Mouse (Mus musculus) forebrain, embryonic 12.5 days (tissue): ENCODE results near the gene Btn1a1. TPM values are rescaled to one million over a fixed set of nuclear protein-coding genes. Genes with fewer than 3 reads are reported as not detected.
A peak's percentile ranks its signal among the peaks of the same experiment; 100 is the strongest.

Experiments
- ATAC-seq: fragments of 200-750 bp; cut with Nextera tagmentation; 2 replicates; pipeline ENCODE4 v1.8.0; 2017; ENCODE audit warnings: moderate TSS enrichment; ENCODE audit not compliant: low FRiP score
- H3K27ac ChIP-seq: fragments of 300-500 bp; sonication (generic); 2 replicates; pipeline ENCODE4 v1.5.1; 2016; ENCODE audit warnings: mild to moderate bottlenecking
- H3K27me3 ChIP-seq: fragments of 300-500 bp; sonication (generic); 2 replicates; pipeline ENCODE4 v1.6.1; 2016; ENCODE audit warnings: mild to moderate bottlenecking
- H3K36me3 ChIP-seq: fragments of 300-500 bp; sonication (generic); replicated peaks from 2 replicates; pipeline ENCODE4 v1.6.1; 2016; ENCODE audit warnings: mild to moderate bottlenecking
- H3K4me1 ChIP-seq: fragments of 300-500 bp; sonication (generic); 2 replicates; pipeline ENCODE4 v1.6.1; 2016
- H3K4me2 ChIP-seq: fragments of 300-500 bp; sonication (generic); 2 replicates; pipeline ENCODE4 v1.6.1; 2016; ENCODE audit warnings: mild to moderate bottlenecking, moderate library complexity
- H3K4me3 ChIP-seq: fragments of 300-500 bp; sonication (generic); replicated peaks from 2 replicates; pipeline ENCODE4 v1.5.1; 2016; ENCODE audit warnings: mild to moderate bottlenecking
- H3K9ac ChIP-seq: fragments of 300-500 bp; sonication (generic); 2 replicates; pipeline ENCODE4 v1.6.1; 2016; ENCODE audit warnings: mild to moderate bottlenecking
- H3K9me3 ChIP-seq: fragments of 300-500 bp; sonication (generic); 2 replicates; pipeline ENCODE4 v1.6.1; 2016
- WGBS: fragments of 180-500 bp; shearing (Covaris S2); methylation state at CpG from one replicate; pipeline ENCODE4 v1.1.7; 2016; 5-methylcytosine and 5-hydroxymethylcytosine counted together
- polyA plus RNA-seq: library from polyadenylated mRNA; unstranded; fragments of >200 nt; fragmentation: Nextera tagmentation; extraction: Ambion mirVana; gene quantifications from 2 replicates; pipeline ENCODE4 v1.2.1, GENCODE M21; 2016

Btn1a1 gene
- polyA plus RNA-seq, 1 experiment from 2014 or later = 0.18 TPM

DNA sequence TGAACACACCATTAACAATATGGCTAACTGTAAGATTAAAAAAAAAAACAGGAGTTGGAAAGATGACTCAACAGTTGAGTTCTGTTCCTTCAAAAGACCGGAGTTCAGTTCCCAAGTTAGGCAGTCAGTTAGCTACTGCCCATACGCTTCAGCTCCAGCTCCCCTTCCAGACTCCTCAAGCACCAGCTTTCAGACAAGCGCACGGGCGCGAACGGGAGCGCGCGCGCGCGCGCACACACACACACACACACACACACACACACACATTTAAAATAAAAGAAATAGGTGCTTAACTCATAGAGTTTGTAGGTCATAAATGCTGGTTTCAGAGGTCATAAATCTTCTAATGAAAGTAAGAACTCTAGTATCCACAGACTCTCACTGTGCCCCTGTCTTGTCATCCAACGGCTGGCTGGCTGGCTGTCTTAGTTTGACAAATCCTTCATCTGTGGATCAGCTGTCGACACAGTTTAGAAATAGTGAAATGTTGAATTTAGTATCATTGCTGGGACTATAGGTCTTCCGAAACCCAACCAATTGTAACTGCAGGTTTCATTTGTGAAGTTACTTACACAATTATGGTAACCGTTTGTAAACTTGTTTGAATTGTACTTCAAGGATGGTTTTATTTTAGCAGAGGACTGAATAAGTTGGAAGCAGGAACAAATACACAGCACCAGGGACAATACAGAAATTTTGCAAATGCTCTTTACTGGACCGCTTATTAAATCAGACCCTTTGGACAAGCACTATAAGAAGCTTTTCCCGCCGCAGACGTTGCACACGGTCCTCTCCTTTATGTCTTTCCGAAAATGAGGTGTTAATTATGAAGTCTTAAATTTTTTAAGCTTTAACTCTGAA lies 16.2 kb downstream of the Btn1a1 start:
- Histone ChIP-seq H3K4me3 (peak overlapping the region; percentile 41), H3K27me3 (no peaks in the 10 kb centered on the region), H3K4me1 (peaks cover 6% of the 10 kb centered on the region), H3K9me3 (no peaks in the 10 kb centered on the region), H3K27ac (peak overlapping the region; percentile 69), H3K4me2 (peak overlapping the region; percentile 49), H3K36me3 (no peaks in the 10 kb centered on the region), H3K9ac (peak overlapping the region; percentile 57)
- no peak for ATAC-seq
- under 1% methylated on average over 24 of the region's 24 CpGs for WGBS

GRCm38 (mm10) chr13:23448758-23449157 lies 16.9 kb downstream of the Btn1a1 start:
- 56% methylated on average over 3 of the region's 3 CpGs for WGBS
- peaks cover 10% of the 10 kb centered on the region for H3K4me1 ChIP-seq
- no peak for ATAC-seq
- no peaks in the 10 kb centered on the region for H3K36me3 ChIP-seq
- H3K4me3 ChIP-seq = peak overlapping the region; percentile 41
- H3K27me3 ChIP-seq = no peaks in the 10 kb centered on the region
- H3K9me3 ChIP-seq = no peaks in the 10 kb centered on the region
- peak overlapping the region; percentile 49 for H3K4me2 ChIP-seq
- no peak overlapping the region for H3K9ac ChIP-seq
- H3K27ac ChIP-seq = 0 out of 2 replicates have a peak overlapping the region, but pooled peaks have one; percentile 0

GRCm38 (mm10) chr13:23446498-23446952 lies 19.2 kb downstream of the Btn1a1 start:
- ATAC-seq = peak; percentile 68
- Histone ChIP-seq H3K4me1 (peaks cover 10% of the 10 kb centered on the region), H3K9me3 (no peaks in the 10 kb centered on the region), H3K36me3 (no peaks in the 10 kb centered on the region), H3K4me3 (peak overlapping the region; percentile 69), H3K9ac (peak overlapping the region; percentile 49), H3K27me3 (no peaks in the 10 kb centered on the region), H3K4me2 (peak overlapping the region; percentile 70), H3K27ac (peak overlapping the region; percentile 84)
- under 1% methylated on average over 16 of the region's 16 CpGs for WGBS

GRCm38 (mm10) chr13:23445561-23446320 lies 20.0 kb downstream of the Btn1a1 start:
- Histone ChIP-seq H3K27me3 (no peaks in the 10 kb centered on the region), H3K4me1 (peaks cover 10% of the 10 kb centered on the region), H3K4me2 (peak overlapping the region; percentile 70), H3K4me3 (peak overlapping the region; percentile 69), H3K27ac (peak overlapping the region; percentile 99), H3K9me3 (no peaks in the 10 kb centered on the region), H3K36me3 (no peaks in the 10 kb centered on the region), H3K9ac (peak overlapping the region; percentile 75)
- peak; percentile 92 for ATAC-seq
- WGBS = under 1% methylated on average over 55 of the region's 55 CpGs

GRCm38 (mm10) chr13:23445156-23445555 lies 20.5 kb downstream of the Btn1a1 start:
- H3K4me3 ChIP-seq = peak overlapping the region; percentile 69
- H3K4me1 ChIP-seq = peaks cover 10% of the 10 kb centered on the region
- peak overlapping the region; percentile 75 for H3K9ac ChIP-seq
- H3K27me3 ChIP-seq = no peaks in the 10 kb centered on the region
- WGBS = 4% methylated on average over 10 of the region's 10 CpGs
- ATAC-seq = peak; percentile 7; the same call in 1 of the 2 replicates
- no peaks in the 10 kb centered on the region for H3K9me3 ChIP-seq
- H3K27ac ChIP-seq = peak overlapping the region; percentile 99
- H3K4me2 ChIP-seq = peak overlapping the region; percentile 70
- no peaks in the 10 kb centered on the region for H3K36me3 ChIP-seq

- Histone ChIP-seq H3K4me1 (peaks cover 10% of the 10 kb centered on the region), H3K4me3 (peak overlapping the region; percentile 69), H3K36me3 (no peaks in the 10 kb centered on the region), H3K9me3 (no peaks in the 10 kb centered on the region), H3K4me2 (peak overlapping the region; percentile 70), H3K9ac (no peak overlapping the region), H3K27ac (no peak overlapping the region), H3K27me3 (no peaks in the 10 kb centered on the region)
- no peak for ATAC-seq
- 46% methylated on average over 5 of the region's 5 CpGs for WGBS
Measured at GRCm38 (mm10) chr13:23444451-23444850, 21.2 kb downstream of the Btn1a1 start.

- Histone ChIP-seq H3K4me2 (no peak overlapping the region), H3K9ac (no peak overlapping the region), H3K27ac (no peak overlapping the region), H3K36me3 (no peaks in the 10 kb centered on the region), H3K9me3 (no peaks in the 10 kb centered on the region), H3K4me3 (no peak overlapping the region), H3K27me3 (no peaks in the 10 kb centered on the region), H3K4me1 (peaks cover 16% of the 10 kb centered on the region)
- ATAC-seq = no peak
- WGBS = 61% methylated on average over 10 of the region's 10 CpGs
Measured at GRCm38 (mm10) chr13:23439901-23440300, 25.8 kb downstream of the Btn1a1 start.

DNA sequence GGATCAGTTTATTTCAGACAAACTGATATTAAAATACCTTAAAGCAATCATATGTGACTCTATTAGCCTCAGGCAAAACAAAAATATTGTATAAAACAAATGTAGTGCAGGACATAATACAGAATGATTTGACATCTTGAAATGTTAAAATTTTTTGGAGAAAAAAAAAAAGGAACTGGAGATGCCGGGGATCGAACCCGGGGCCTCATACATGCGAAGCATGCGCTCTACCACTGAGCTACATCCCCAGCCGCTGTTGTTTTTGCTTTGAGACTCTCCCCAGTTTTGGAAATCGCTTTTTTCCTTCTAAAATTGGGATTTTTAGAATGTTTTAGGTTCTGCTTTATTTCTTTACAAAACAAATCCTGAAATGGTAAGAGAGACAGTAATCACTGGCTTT lies 27.2 kb downstream of the Btn1a1 start:
- ATAC-seq = peak; percentile 56; the same call in 1 of the 2 replicates

GRCm38 (mm10) chr13:23437908-23438307 lies 27.8 kb downstream of the Btn1a1 start:
- Histone ChIP-seq H3K4me2 (peak overlapping the region; percentile 67), H3K27me3 (no peaks in the 10 kb centered on the region), H3K9me3 (no peaks in the 10 kb centered on the region), H3K4me1 (peaks cover 18% of the 10 kb centered on the region), H3K9ac (peak overlapping the region; percentile 63), H3K27ac (no peak overlapping the region), H3K4me3 (peak overlapping the region; percentile 50), H3K36me3 (no peaks in the 10 kb centered on the region)
- ATAC-seq = peak; percentile 82
- WGBS = under 1% methylated on average over 17 of the region's 17 CpGs

More for the DNA sequence above, 27.2 kb downstream of the Btn1a1 start:
- WGBS = 0% methylated on average over 7 of the region's 7 CpGs
- Histone ChIP-seq H3K4me3 (peak overlapping the region; percentile 50), H3K4me1 (peaks cover 16% of the 10 kb centered on the region), H3K36me3 (no peaks in the 10 kb centered on the region), H3K9me3 (no peaks in the 10 kb centered on the region), H3K9ac (no peak overlapping the region), H3K27me3 (no peaks in the 10 kb centered on the region), H3K27ac (no peak overlapping the region), H3K4me2 (peak overlapping the region; percentile 67)

DNA sequence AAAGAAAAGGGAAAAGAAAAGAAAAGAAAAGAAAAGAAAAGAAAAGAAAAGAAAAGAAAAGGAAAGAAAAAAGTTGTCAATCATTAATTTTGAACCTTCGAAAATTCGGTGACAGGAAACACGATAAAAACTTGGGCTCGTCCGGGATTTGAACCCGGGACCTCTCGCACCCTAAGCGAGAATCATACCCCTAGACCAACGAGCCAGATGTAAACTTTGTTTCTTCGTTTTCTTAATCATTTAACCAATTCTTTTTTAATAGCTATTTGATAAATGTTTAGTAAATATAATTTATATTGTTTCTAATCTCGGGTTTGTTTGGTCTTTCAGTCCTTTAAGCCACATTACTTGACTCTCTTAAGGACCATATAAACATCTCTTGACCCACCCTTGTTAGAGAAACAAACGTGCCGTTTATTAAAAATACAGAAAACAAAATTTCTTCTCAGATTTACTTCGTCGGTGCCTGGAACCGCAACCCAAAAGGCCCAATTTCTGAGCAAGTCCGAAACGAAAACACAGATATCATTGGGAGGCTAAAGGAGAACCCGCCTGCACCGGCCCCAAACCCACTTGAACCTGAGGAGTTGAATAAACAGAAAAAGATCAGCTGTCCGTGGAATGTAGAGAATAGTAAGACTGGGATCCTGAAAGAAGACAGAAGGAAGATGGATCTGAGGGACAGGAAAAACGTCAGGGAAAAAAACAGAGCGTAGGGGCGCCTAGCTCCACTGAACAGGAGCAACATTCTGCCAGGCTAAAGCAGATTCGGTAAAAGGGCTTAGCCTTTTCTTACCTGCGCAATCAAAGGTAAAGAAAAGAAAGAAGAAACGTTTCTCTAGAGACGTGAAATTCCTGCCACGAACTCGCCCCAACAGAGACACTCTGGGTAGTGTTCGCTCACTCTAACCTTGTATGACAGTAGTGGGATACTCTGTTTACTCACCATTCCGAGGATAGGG lies 28.6 kb downstream of the Btn1a1 start:
- H3K4me1 ChIP-seq = peaks cover 18% of the 10 kb centered on the region
- H3K9ac ChIP-seq = peak overlapping the region; percentile 63
- H3K36me3 ChIP-seq = no peaks in the 10 kb centered on the region
- H3K27me3 ChIP-seq = no peaks in the 10 kb centered on the region
- peak; percentile 19; the same call in 1 of the 2 replicates for ATAC-seq
- peak overlapping the region; percentile 68 for H3K27ac ChIP-seq
- no peaks in the 10 kb centered on the region for H3K9me3 ChIP-seq
- H3K4me3 ChIP-seq = peak overlapping the region; percentile 50
- WGBS = under 1% methylated on average over 32 of the region's 32 CpGs
- peak overlapping the region; percentile 67 for H3K4me2 ChIP-seq

GRCm38 (mm10) chr13:23436231-23436661 lies 29.5 kb downstream of the Btn1a1 start:
- H3K27me3 ChIP-seq = no peaks in the 10 kb centered on the region
- peaks cover 18% of the 10 kb centered on the region for H3K4me1 ChIP-seq
- ATAC-seq = no peak
- H3K36me3 ChIP-seq = no peaks in the 10 kb centered on the region
- H3K4me2 ChIP-seq = peak overlapping the region; percentile 65
- H3K9me3 ChIP-seq = no peaks in the 10 kb centered on the region
- 1% methylated on average over 11 of the region's 11 CpGs for WGBS
- H3K4me3 ChIP-seq = peak overlapping the region; percentile 40
- no peak overlapping the region for H3K27ac ChIP-seq
- H3K9ac ChIP-seq = no peak overlapping the region
